Mouse (Mus musculus): ENCODE measurements around the gene Hp1bp3.

Hp1bp3 gene

GRCm38 (mm10) chr4:138219331-138219730 is 3.2 kb downstream of the Hp1bp3 start:
- in situ Hi-C loops (cut with MboI; ENCODE audit: low pct_unique_long_range_greater_than_20kb in 1 of 2, low sequenced_read_pairs in 2 of 2, unreplicated experiment in 1 of 2): no loop called here

DNA sequence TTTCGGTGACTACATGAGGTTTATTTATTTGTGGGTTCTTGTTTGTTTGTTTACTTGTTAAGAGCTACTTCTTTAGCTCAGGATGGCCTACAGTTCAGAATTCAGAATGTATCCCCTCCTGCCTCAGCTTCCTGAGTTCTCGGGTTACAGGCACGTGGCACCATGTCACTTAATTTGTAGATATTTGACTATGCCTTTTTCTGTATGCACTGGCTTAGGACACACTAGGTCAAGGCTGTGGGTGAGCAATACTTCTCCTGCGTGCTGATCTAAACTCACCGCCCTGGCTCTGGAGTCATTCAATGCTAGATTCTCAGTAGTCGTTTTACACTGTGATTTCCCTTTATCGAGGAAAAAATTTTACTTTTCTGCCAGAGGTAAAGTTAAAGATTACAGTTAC is 4.7 kb downstream of the Hp1bp3 start:
- in situ Hi-C loops (cut with MboI; ENCODE audit: low pct_unique_long_range_greater_than_20kb in 1 of 2, low sequenced_read_pairs in 2 of 2, unreplicated experiment in 1 of 2): no loop called here

DNA sequence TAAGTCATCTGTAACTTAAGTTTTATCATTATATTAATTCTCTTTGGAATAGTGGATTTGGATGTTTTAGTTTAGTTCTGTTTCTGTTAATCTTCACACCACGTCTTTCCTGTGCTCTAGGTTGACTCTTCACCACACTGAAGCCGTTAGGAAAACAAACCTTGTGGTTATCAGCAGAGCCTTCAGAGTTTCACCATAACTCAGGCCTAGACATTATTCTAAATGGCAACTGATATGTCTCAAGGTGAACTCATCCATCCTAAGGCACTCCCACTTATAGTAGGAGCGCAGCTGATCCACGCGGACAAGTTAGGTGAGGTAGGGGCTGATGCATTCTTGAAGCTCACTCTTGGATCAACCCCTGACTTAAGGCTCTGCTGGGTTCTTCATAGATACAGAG is 5.3 kb downstream of the Hp1bp3 start:
- in situ Hi-C loops (cut with MboI; ENCODE audit: low pct_unique_long_range_greater_than_20kb in 1 of 2, low sequenced_read_pairs in 2 of 2, unreplicated experiment in 1 of 2): no loop called here

DNA sequence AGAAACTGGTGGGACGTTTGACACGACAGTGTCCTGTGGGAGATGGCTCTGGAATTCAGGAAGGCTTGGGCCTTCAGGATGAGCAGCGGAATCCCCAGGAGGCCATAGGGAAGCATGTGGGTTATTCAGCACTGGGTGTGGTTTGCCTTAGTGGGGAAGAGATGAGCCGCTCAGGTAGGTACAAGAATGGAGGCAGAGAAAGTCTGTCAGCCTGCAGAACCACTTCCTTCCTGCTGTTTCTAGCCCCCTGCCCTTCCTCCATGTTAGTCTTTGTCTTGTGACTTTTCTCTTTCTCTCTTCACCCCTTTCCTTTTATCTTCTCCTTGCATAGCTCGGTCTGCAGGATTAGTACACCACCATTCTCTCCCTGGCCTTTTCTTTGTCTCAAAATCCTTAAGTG is 6.3 kb downstream of the Hp1bp3 start:
- in situ Hi-C loops (cut with MboI; ENCODE audit: low pct_unique_long_range_greater_than_20kb in 1 of 2, low sequenced_read_pairs in 2 of 2, unreplicated experiment in 1 of 2): no loop called here

- in situ Hi-C loops (cut with MboI; ENCODE audit: low pct_unique_long_range_greater_than_20kb in 1 of 2, low sequenced_read_pairs in 2 of 2, unreplicated experiment in 1 of 2): no loop called here
Measured at GRCm38 (mm10) chr4:138223623-138224022, 7.5 kb downstream of the Hp1bp3 start.

DNA sequence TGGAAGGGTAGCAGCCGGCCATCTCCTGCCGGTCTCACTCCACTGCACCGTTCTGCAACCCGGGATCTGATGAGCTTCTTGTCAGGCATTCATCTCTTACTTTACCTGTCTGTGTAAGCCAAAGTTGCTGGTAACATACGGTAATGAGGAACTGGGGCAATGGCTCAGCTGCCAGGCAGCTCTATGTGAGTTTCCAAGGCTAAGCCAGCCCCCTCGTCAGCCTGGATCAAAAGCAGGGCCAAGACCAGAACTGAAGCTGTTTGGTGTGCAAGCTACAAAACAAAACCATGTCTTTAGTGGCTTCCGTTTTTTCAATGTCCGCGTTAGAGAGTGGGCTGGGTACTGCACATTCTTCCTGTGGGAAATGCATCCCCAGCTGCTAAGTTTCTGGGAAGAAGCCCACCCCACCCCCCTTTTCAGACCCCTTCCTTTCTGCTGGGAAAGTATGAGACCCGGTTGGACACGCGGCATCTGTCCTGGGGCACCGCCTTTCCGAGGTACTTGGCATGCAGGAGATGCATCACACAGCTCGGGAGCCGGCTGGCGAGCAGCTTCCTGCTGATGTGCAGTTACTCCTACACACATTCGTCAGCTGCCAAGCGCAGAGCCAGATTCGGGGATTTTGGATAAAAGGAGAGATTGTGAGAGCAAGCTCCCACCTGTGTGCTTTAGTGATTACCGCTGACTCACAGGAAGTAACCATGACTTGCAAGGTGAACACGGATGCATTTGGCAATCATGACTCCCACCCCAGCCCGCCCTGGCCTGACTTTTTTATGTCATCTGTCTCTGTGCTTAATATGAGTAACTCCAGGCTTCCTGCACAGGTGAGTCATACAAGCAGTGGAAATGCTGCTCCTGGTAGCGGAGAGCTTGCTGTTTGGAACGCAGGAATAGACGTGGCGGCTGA is 30.9 kb downstream of the Hp1bp3 start:
- in situ Hi-C loops (cut with MboI; ENCODE audit: low pct_unique_long_range_greater_than_20kb in 1 of 2, low sequenced_read_pairs in 2 of 2, unreplicated experiment in 1 of 2): no loop called here

DNA sequence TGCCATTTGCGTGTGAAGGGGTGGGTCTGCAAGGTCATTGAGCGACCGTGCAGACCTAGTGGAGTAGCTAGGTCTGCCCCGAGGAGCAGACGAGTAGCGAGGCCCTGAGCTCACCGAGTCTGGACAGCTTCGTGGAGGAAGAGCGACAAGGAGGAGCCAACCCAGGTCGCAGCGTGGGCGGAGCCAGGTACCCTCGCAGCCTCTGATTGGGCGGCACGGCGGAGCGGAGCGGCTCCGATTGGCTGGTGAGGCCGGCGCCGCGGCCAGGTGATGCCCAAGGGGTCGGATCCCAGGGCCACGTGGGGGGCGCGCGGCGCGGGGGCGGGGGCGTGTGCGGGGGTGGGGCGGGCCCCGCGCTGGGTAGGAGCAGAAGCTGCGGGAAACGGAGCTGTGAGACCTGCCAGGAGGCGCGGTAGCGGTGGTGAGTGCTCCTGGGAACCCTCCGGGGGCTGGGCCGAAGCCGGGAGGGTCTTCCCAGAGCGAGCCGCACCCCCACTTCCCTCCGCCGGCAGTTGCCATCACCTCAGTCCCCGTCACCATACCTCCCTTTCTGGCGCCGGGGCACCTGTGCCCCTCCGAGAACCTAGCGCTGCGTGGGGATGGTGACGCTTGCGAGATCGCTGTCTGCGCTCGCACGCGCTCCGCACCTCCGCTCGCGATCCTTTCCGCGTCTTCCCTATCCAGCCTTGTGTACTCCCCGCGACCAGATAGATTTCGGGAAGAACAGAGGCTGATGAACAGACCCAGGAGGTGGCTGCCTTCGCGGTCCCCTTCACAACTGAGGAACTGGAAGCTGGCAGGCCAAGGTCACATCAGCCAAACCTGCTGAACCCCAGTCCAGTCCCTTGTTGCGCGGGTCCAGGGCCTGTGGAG is 34.2 kb downstream of the Hp1bp3 start, which contains the start of the genes Sh2d5 and Kif17:
Sh2d5 (plus strand) TSS at position 316 of the 873 bp plus-strand sequence.
Kif17 (plus strand) TSS at position 348 of the 873 bp plus-strand sequence.
- in situ Hi-C loops (cut with MboI; ENCODE audit: low pct_unique_long_range_greater_than_20kb in 1 of 2, low sequenced_read_pairs in 2 of 2, unreplicated experiment in 1 of 2): no loop called here

DNA sequence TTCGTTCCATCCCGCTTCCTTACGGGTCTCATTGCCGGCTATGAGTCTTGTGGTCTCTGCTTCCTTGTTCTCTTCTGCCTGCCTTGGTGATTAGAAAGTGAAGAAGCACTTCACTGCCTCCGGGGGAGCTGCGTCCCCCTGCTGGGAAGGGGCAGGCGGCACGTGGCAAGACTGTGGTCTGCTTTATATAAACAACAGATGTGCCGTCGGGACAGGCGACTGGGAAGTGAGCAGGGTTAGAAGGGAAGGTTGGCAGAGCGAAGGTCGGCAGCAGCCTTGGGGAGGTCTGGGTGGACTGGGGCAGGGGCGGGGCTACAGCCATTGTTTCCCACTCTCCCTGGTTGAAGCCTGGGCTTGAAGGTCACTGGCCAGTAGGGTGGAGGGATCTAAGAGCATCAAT is 35.7 kb downstream of the Hp1bp3 start:
- in situ Hi-C loops (cut with MboI; ENCODE audit: low pct_unique_long_range_greater_than_20kb in 1 of 2, low sequenced_read_pairs in 2 of 2, unreplicated experiment in 1 of 2): no loop called here

DNA sequence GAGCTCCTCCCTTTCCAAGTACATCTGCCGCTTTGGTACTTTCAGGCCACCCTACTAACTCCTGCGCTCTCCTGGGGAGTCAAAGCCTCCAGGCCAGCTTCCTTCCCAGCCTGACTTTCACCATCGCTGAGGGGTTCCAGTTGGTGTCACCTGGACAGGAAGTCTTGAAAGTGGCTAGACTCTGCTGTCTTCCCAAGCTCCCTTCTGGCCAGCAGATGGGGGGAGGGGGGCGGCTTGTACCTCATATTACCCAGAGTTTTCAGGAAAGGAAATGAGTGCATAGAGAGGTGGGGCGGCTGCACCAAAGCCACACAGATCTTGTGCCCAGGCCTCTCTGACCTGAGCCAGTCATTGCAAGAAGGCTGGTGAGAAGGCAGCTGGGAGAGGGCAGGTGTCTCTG is 36.1 kb downstream of the Hp1bp3 start:
- in situ Hi-C loops (cut with MboI; ENCODE audit: low pct_unique_long_range_greater_than_20kb in 1 of 2, low sequenced_read_pairs in 2 of 2, unreplicated experiment in 1 of 2): no loop called here

DNA sequence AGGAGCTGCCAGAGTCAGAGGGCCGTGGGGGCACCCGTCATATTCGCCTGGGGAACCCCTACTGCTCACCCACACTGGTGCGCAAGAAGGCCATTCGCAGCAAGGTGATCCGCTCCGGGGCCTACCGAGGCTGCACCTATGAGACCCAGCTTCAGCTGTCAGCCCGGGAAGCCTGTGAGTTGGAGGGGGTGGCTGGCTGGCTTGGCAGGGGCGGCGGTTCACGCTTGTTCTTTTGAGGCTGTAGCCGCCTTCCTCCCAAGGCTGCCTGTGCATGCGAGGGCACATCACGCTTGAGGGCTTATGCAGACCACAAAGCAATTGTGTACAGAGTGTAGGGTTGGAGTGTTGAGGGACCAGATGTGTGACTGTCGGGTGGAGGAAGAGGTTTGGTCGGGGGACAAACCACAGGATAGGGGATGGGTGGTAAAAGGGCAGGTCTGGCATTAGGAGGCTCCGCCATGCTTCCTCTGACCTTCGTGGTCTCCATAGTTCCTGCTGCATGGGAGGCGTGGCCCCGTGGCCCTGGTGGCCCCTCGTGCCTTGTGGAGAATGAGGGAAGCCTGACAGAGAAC is 41.1 kb downstream of the Hp1bp3 start:
- in situ Hi-C loops (cut with MboI; ENCODE audit: low pct_unique_long_range_greater_than_20kb in 1 of 2, low sequenced_read_pairs in 2 of 2, unreplicated experiment in 1 of 2): no loop called here

GRCm38 (mm10) chr4:138258663-138259062 is 42.6 kb downstream of the Hp1bp3 start:
- in situ Hi-C loops (cut with MboI; ENCODE audit: low pct_unique_long_range_greater_than_20kb in 1 of 2, low sequenced_read_pairs in 2 of 2, unreplicated experiment in 1 of 2): no loop called here

DNA sequence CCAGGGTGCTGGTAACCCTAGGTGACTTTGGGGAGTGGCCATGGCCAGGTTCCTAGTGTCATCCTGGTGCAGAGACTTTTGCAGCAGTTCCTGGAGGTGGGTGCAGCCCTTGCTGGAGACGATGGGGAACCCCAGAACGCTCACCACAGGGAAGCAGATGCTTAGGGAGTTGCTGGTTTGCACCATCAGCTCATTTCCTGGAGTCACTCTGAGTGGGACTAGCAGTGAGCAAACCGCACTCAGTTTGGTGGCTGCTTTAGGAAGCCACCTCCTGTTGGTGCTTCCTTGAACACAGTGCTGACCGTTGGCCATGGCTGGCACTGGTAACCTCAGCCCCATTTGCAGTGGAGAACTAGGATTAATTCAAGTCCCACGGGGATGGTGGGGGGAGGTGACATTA is 43.4 kb downstream of the Hp1bp3 start:
- in situ Hi-C loops (cut with MboI; ENCODE audit: low pct_unique_long_range_greater_than_20kb in 1 of 2, low sequenced_read_pairs in 2 of 2, unreplicated experiment in 1 of 2): no loop called here

DNA sequence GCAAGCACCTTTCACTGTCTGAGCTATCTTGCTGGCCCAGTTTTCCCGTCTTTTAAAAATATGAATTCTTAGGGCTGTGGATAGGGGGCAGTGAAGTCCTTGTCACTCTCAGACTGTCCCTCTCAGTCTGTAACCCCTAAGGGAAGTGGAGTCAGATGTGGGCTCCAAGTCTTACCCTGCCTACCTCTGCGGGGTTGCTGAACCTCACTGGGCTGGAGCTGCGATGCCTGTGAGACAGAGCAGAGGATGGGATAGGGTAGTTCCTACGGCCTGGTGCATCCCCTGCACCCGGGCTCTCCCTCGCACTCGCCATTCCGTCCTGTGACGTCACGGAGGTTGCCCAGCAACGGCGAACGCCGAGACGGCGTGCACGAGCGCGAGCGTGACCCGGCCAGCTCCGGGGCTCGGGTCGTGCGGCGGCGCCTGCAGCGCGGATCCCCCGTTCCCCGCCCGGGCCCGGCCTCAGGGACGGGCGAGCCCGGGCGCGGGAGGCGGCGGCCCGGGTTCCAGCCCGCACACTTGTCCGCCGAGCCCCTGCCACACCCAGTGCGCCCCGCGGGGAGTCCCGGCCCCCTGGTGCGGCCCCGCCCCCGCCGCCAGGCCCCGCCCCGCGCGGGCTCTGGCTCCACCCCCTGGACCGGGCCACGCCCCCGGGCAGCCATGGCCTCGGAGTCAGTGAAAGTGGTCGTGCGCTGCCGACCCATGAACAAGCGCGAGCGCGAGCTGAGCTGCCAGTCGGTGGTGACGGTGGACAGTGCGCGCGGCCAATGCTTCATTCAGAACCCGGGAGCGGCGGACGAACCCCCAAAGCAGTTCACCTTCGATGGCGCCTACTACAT is 46.0 kb downstream of the Hp1bp3 start:
- in situ Hi-C loops (cut with MboI; ENCODE audit: low pct_unique_long_range_greater_than_20kb in 1 of 2, low sequenced_read_pairs in 2 of 2, unreplicated experiment in 1 of 2): no loop called here

DNA sequence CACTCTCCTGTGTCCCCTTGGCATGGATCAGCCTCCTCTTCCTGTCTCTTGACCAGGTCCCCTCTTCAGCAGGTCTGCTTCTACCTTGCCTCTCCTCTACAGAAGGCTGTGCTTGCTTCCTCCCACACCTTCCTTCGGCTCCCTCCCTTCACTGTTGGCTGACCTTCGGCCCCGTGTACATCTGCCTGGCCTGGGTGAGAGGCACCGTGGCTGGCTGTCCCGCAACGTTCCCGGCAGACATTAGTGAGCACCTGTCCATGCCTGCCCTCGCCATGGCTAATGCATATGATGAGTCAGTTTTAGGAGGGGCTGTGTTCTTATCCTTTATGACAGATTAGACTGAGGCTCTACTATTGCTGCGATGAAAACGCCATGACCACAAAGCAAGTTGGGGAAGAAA is 51.8 kb downstream of the Hp1bp3 start:
- in situ Hi-C loops (cut with MboI; ENCODE audit: low pct_unique_long_range_greater_than_20kb in 1 of 2, low sequenced_read_pairs in 2 of 2, unreplicated experiment in 1 of 2): no loop called here

DNA sequence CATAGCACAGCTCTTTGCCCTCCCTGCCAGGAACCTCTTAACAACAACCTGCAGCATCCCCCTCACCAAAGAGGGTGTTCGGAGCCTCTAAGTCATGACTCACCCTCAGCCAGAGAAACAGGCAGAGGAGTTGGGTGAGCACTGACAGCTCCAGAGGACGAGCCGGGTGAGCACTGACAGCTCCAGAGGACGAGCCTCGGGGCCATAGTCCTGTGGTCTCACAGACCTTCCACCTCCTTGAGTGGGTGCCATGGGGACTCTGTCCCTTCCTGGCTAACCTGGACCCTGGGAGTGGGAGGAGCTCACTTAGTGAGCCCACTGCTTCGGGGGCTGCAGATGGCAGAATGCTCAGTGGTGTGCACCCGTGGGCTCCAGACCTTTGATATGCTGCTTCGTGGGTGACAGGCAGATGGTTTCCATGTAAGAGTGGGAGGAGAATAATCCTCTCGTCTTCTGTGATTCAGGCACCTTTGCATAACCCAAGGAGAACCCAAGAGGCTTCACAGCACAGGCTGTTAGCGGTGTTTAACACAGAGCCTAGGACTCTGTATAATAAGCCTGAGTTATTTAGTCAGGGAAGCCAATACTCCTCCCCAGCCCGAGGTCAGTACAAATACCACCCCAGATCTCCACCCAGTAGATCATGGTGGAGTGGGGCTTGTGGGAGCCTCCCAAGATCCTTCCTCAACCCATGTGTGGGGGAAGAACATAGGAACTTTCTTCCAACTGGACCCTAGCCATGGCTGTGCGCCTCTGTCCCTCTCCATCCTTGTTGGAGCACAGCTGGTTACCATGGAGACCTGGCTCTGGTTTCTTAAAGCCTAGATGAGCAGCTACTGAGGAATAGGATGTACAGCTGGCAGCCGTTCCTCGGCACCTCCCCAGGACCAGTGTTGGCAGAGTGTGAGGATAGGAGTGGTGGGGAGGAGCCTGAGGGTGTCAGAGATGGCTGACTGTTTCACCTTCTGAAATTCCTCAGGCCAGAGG is 56.2 kb downstream of the Hp1bp3 start:
- in situ Hi-C loops (cut with MboI; ENCODE audit: low pct_unique_long_range_greater_than_20kb in 1 of 2, low sequenced_read_pairs in 2 of 2, unreplicated experiment in 1 of 2): no loop called here

GRCm38 (mm10) chr4:138278346-138278745 is 62.2 kb downstream of the Hp1bp3 start:
- in situ Hi-C loops (cut with MboI; ENCODE audit: low pct_unique_long_range_greater_than_20kb in 1 of 2, low sequenced_read_pairs in 2 of 2, unreplicated experiment in 1 of 2): no loop called here

GRCm38 (mm10) chr4:138282834-138283233 is 66.7 kb downstream of the Hp1bp3 start:
- in situ Hi-C loops (cut with MboI; ENCODE audit: low pct_unique_long_range_greater_than_20kb in 1 of 2, low sequenced_read_pairs in 2 of 2, unreplicated experiment in 1 of 2): no loop called here

All from mouse embryonic stem cell (cell line).